Mouse (Mus musculus) cortical plate, adult 2 months (tissue): ENCODE measurements around the gene Clic1.

Source experiments
- CTCF ChIP-seq: fragments of 200-500 bp; IDR thresholded peaks from 2 replicates; pipeline ENCODE4 v1.5.1; 2011; ENCODE audit warnings: mild to moderate bottlenecking, control low read depth, low read length; ENCODE audit not compliant: insufficient read depth; ENCODE audit errors: extremely low read depth
- POLR2A ChIP-seq: fragments of 200-500 bp; IDR thresholded peaks from 2 replicates; pipeline ENCODE4 v1.6.1; 2011; ENCODE audit warnings: mild to moderate bottlenecking, low read length, control low read depth; ENCODE audit not compliant: insufficient read depth; ENCODE audit errors: extremely low read depth

DNA sequence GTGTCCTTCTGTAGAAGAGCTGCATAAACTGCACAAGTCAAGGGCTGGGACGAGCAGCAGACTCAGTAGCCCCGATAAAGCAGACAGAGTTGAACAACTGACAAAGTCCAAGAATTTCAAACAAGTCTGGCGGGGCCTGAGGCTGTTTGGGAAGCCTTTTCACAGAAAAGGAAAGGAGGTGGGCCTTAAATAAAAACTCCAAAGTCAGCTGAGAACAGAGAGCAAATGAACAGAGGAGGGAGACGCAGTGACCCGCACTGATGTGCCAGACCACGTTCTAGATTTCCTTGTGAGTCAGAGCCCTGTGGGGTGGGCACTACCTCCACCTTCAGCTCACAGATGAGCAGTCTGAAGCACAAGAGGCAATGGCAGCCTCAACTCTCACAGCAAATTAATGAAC, 14.9 kb upstream of the Clic1 start:
- TF ChIP-seq CTCF (no peak), POLR2A (no peak)
